Mouse (Mus musculus): ENCODE data around the gene Dusp5.

The Dusp5 gene

DNA sequence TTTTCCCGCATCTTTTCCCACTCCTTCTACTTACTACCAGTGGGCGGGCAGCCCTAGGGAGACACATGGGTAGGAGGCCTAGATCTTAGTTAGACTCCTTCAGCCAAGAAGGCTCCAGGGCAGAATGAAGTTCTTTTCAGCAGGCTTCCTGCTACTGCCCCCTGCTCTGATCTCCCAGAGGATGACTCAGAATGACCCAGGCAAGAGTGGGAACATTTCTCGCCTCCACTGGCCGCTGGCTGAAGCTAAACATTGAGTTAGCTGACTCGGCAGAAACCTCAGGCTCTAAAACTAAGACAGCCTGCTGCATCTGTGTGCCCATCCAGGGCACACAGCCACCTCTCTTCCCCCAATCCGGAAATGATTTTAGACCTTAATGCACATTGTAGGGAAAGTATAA lies 23.9 kb downstream of the Dusp5 start:
- TF ChIP-seq GATA4 (IDR thresholded peaks at IDR 0.05; ENCODE audit: insufficient replicate concordance, low read length) = no peak

DNA sequence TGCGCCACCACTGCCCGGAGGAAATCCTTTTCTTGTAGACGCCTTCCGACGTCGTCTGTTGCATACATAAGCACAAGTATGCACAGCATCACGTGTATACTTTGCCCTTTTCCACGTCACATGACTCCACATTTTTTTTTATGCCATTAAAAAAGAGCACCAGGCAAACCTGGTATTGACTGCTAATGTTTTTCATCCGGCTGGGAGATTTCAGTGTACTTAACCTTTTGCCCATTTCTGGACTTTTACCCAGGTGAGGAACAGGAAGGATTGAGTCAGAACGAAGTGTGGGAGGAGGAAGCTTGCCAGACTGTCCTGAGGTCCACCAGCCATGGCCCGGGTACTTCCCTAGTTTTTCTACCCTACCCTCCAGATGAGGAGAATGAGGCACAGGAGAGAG lies 25.5 kb downstream of the Dusp5 start:
- TF ChIP-seq GATA4 (IDR thresholded peaks at IDR 0.05; ENCODE audit: insufficient replicate concordance, low read length) = no peak

DNA sequence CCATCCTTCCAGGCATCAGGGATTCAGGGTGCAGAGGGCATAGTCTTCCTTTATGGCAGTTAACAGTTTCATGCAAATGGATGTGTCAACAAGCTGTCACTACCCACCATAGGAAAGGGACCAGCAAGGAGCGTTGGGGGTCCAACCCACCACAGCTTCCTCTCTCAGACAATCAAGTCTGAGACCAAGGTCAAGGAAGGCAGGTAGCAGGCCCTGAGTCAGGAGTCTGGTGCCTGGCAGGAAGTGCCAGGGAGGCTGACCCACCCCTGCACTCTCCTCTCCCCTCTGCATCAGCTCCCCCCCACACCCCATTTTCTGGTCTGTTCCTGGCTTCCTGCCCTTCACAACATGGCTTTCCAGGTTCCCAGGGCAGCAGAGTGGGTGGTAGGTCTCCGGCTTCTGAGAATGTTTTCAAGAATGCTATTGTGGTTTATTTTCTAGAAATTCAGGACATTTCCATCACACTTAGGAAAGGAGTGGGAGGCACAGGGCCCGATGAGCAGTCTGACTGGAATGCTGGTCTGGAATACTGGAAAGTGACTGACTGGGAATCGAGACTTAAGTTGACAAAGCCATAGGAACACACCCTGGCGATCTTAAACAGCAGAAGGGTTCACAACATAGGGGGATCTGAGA lies 26.2 kb downstream of the Dusp5 start:
- no peak for TF ChIP-seq GATA4 (IDR thresholded peaks at IDR 0.05; ENCODE audit: insufficient replicate concordance, low read length)

DNA sequence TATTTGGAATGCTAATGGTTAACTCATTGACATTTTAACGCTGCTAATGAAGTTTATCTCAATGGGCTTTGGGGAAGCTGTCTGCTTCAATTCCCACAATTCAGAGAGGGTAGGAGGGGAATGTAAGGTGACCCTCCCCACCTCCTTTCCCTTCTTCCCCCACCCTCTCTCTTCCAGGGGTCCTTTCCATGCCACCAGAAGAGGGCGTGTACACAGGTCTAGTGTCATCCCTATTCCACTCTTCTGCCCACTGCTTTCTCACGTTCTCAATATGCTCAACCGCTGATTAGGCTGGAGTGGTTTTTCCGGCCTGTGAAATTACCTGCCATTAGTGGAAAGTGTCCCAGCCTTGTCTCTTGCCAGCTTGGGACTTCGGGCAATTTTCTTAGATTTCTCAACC lies 27.9 kb downstream of the Dusp5 start:
- TF ChIP-seq GATA4 (IDR thresholded peaks at IDR 0.05; ENCODE audit: insufficient replicate concordance, low read length) = no peak

DNA sequence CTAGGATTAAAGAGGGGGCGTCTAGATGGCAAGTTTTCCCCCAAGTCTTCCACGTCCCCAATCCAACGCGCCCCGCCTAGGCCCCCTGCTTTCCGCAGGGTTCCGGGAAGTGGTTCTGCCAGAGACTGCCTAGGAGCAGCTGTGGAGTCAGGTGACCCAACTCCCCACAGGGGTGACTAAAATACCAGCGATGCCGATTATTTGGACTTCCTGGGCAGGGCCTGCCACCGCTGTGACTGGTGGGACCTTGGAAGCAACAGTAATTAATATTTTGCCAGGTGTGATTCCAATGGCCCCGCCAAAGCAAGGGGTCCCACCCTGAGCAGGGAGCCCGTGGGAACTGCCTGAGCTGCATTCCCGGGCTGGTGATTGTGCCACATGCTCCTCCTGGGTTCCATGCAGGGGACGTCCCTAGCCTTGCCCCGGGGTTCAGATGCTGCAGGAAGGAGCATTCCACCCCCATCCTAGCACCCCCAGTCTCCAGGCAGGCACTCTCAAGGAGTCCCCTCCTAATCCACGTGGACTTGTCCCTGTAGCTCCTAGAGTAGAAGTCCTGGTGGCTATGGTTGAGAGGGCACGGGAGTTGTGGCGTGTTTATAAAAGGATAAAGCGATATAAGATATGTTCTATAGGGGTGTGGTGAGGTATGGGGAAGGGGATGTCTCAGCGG lies 28.5 kb downstream of the Dusp5 start:
- no peak for TF ChIP-seq GATA4 (IDR thresholded peaks at IDR 0.05; ENCODE audit: insufficient replicate concordance, low read length)

DNA sequence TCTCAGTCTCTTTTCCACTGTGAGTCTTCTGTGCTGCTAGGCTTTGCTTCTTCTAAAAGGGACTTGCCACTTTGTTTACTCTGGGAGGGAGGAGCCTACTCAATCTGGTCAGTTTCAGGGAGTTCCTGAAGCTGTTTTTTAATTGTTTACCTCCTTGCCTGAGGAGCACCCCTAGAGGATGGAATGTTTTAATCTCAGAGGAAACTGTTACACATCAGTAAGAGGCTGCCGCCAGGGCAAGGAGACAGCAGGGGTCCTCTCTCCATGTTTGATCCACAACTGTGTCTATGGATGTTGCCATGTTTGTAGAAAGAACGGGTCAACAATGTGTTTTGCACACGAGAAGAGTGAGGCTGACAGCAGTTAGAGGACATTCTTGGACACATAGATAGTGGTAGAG lies 31.5 kb downstream of the Dusp5 start:
- no peak for TF ChIP-seq GATA4 (IDR thresholded peaks at IDR 0.05; ENCODE audit: insufficient replicate concordance, low read length)

DNA sequence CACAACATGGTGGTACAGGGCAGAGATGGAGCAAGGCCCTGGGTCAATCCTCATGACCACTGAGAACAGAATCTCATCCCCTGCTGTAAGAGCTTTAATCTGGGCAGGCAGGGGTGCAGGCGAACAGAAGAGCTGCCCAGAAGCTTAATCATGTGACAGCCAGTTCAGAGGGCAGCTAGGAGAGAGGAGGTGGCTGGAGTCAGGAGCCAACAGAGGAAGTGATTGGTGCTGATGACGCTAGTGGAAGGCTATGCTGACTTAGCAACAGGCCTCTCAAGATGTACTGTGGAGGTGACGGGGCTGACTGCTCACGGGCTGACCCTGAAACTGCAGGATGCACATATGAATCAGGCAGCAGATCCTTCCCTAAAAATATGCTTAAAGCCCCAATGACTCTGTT lies 35.3 kb downstream of the Dusp5 start:
- TF ChIP-seq GATA4 (IDR thresholded peaks at IDR 0.05; ENCODE audit: insufficient replicate concordance, low read length) = no peak

DNA sequence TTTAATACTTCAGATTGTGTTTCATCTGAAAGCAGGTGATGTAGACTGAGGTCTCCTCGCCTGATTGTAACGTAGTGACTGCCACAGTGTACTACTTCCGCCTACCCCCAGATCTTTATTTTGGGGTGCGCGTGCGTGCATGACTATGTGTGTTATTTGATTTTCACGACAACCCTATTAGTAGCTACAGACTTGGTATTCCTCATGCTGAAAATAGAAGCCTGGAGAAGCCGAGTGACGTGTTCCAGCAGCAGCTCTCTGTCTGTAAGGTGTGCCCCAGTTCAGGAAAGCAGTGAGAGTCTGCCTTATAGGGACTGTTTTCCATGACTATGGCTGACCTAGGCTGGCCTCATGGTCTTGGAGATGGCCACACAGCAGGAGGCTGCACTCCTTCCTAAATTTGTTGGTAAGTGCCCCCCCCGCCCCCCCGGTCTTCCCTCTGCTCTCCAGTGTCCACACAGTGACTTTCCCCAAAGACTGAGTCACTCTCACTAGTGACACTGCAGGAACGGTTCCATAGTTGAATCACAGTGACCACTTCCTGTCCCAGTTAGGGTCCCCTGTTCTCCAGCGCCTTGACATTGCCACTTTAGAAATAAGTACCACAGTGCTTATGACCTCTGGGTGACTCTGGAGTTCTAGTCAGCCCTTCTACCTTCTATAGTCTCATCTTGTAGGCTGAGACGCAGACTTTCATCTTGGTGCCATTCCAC lies 36.8 kb downstream of the Dusp5 start:
- no peak for TF ChIP-seq GATA4 (IDR thresholded peaks at IDR 0.05; ENCODE audit: insufficient replicate concordance, low read length)

DNA sequence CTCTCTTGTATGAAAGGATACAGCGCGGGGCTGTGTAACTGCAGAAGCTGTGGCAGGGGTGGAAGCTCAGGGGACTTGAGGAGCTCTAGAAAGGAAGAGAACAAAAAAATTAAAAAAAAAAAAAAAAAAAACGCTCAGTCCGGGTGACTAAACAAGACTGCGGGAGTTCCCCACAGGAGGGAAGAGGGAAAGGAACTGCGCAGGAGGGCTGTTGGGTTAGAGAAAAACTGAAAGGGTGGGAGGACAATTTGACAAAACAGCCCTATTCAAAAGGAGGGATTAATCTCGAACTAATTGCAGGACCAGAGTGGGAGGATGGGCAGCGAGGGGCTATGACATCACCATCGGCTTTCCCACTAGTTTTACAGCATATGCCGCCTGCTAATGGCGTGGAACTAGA lies 39.0 kb downstream of the Dusp5 start:
- no peak for TF ChIP-seq GATA4 (IDR thresholded peaks at IDR 0.05; ENCODE audit: insufficient replicate concordance, low read length)

DNA sequence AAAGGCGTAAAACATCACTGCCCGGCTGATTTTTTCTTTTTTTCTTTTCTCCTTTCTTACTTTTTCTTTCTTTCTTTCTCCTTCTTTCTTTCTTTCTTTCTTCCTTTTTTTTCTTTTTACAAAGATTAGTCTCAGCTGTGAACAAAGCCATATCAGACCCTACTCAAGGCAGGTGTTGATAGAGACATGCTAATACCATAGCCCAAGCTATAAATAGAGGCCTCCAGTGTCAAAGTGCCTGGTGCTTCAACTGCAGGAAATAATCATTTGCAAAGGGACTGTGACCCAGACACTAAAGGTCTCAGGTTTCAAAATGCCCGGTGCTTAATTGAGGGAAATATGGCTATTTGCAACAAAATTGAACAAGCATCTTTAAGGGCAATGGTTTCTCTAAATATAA lies 39.6 kb downstream of the Dusp5 start:
- no peak for TF ChIP-seq GATA4 (IDR thresholded peaks at IDR 0.05; ENCODE audit: insufficient replicate concordance, low read length)

DNA sequence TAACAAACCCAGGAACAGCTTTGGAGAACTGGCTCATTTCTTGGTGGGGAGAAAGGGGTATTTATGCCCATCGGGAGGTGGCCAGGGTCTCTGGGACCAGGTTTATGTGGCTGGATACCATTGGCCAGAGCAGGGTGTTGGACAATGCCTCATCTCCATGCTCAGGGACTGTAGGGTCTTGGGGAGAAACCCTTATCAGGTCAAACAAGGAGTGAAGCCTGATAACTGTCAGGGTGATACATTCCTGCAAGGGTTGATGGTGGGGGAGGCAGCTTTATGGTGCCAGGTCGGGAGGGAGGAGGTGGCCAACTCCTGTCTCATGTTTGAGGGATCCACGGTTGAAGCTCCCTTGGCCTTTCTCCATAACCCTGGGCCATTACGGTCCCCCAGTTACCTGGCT lies 42.1 kb downstream of the Dusp5 start:
- no peak for TF ChIP-seq GATA4 (IDR thresholded peaks at IDR 0.05; ENCODE audit: insufficient replicate concordance, low read length)

DNA sequence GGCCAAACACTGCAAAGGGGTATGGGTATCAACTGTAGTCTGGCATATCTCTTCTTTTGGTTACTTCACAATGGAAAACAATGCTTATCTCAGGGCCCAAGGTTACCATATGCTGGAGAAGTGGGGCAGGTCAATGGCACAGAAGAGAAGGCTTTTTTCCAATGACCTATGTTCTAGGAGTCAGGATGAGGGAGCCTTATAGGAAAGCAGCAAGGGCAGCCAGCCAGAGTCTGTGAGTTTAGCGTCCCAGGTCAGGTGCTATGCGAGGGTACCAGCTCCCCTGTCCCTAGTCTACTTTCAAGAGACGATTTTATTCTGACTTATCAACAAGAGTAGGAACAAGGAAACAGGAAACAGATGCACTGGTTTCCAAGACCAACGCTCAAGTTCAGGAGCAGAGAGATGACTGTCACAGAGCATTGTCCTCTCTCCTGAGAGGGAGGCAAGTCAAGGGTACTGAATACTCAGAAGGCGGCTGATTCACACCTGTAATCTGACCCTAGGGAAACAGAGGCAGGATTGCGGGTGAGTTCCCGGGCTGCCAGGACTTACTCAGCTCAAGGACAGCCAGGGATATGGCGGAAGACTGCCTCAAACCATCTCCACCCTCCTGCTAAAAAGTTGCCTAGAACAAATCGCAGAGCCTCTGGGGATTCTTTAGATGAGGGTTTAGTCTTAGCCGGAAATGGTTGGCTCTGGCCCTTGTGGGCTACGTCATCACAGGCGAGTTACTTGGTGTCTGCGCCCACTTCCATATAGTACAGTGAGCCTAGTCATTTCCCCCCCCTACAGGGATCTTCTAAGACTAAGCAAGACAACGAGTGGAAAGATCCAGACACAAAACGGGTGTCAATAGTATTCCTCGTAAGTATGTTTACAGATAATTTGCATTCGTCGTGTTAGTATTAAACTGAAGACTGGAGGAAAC lies 42.9 kb downstream of the Dusp5 start:
- no peak for TF ChIP-seq GATA4 (IDR thresholded peaks at IDR 0.05; ENCODE audit: insufficient replicate concordance, low read length)

DNA sequence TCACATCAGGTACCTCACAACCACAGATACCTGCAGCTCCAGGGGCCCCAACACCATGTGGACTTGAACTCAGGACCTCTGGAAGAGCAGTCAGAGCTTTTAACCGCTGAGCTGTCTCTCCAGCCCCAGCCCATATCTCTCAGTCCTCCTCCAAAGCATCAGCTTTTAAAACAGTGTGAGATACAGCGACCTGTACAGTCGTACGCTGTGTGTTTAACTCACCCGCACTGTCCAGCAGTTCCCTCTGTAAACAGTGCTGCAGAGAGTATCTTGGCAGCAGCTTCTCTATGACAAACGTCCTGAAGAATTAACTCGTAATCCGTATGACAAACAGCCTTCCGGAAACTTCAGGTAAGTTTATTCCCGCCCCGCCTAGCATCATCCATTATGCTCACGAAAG lies 43.7 kb downstream of the Dusp5 start:
- no peak for TF ChIP-seq GATA4 (IDR thresholded peaks at IDR 0.05; ENCODE audit: insufficient replicate concordance, low read length)

DNA sequence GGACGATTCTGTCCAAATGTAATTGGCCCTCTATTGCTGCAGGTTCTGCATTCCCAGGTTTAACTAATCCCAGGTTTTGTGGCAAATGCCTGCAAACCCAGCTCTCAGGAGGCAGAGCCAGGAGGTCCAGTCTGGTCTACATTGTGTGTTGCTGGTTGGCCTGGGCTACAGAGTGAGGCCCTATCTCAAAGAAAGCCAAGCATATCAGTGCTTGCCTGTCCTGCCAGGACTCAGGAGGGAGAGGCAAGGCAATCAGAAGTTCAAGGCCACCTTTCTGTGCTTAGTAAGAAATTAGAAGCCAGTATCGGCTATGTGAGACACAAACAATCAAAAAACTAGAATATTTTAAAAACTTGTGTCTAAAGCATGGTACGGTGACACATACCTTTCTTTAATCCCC lies 44.2 kb downstream of the Dusp5 start:
- TF ChIP-seq GATA4 (IDR thresholded peaks at IDR 0.05; ENCODE audit: insufficient replicate concordance, low read length) = no peak

DNA sequence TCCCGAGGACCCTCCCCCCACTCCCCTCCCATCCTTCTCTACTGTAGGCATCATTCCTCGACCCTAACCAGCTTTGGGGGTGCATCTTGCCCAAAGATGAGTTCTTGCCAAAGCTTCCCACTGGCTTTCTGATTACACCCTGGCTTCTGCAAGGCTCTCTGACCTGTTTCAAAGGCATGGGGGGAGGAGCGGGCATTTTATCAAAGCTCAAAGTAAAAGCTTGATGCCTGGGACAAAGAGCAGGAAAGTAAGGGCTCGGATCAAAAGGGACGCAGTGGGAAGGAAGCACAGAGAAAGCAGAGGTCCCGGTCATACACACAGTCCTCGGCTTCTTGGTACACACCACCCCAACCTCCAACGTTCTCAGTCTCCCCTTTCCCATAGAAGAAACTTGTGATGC lies 45.2 kb downstream of the Dusp5 start:
- TF ChIP-seq GATA4 (IDR thresholded peaks at IDR 0.05; ENCODE audit: insufficient replicate concordance, low read length) = no peak
